Mouse (Mus musculus) CD4-positive, CD25-positive, alpha-beta regulatory T cell, adult 4 months (primary cell): ENCODE results near the gene Rab2b. TPM values are rescaled to one million over a fixed set of nuclear protein-coding genes. Genes with fewer than 3 reads are reported as not detected.
A peak's percentile ranks its signal among the peaks of the same experiment; 100 is the strongest.
"Not testable (repeated sequence)": the region's sequence is repeated elsewhere in the genome, so short reads cannot be mapped to it uniquely, and the experiment has no call there.

ENCODE experiments used
- ATAC-seq: one replicate; pipeline ENCODE4 v1.8.0; 2017
- polyA plus RNA-seq, 2 experiments: library from polyadenylated mRNA; unstranded; fragments of 100-300 nt; shearing (Covaris generic); gene quantifications; one replicate each; pipeline ENCODE4 v1.2.1; 2017

Rab2b gene
- polyA plus RNA-seq: 10 to 100 TPM; 17.0 to 25.5 TPM

DNA sequence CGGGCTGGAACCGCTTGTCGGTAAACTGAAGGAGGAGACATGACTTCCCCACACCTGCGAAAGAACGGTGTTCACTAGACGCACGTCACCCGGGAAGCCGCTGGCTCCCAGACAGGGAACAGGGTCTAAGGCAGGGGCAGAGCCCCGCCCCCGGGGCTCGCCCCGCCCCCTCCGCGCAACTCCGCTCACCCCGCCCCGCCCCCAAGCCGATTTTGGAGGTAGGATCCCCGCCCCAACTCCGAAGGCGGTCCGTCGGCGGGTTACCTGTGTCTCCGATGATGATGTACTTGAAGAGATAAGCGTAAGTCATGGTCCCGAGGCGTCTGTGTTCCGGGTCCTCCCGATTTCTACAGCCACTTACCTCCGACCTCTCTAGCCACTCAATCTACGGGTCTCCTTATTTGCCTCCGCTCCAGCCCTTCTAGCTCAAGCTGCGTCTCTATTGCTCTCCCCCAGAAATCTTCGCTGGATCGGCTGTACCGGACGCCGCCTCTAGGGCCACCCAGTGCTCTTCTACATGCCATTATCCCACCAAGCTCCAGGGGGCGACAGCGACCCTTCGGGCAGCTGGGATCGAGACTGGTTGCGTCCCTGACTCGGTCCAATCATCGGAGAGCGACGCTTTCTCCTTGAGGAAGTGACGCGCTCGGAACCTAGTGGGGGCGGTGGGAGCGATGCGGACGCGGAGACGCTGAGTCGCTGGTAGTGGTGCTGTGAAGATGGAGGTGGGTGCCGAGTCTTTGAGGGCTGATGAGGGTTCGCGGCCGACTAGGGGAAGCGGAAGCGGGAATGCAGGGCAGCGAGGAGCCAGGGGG is at the start of gene Rab2b, which contains the start of gene Tox4:
Rab2b (minus strand) TSS at position 614 of the 815 bp plus-strand sequence.
Tox4 (plus strand) TSS at position 215 of the 815 bp plus-strand sequence.
- peak; percentile 94 for ATAC-seq

DNA sequence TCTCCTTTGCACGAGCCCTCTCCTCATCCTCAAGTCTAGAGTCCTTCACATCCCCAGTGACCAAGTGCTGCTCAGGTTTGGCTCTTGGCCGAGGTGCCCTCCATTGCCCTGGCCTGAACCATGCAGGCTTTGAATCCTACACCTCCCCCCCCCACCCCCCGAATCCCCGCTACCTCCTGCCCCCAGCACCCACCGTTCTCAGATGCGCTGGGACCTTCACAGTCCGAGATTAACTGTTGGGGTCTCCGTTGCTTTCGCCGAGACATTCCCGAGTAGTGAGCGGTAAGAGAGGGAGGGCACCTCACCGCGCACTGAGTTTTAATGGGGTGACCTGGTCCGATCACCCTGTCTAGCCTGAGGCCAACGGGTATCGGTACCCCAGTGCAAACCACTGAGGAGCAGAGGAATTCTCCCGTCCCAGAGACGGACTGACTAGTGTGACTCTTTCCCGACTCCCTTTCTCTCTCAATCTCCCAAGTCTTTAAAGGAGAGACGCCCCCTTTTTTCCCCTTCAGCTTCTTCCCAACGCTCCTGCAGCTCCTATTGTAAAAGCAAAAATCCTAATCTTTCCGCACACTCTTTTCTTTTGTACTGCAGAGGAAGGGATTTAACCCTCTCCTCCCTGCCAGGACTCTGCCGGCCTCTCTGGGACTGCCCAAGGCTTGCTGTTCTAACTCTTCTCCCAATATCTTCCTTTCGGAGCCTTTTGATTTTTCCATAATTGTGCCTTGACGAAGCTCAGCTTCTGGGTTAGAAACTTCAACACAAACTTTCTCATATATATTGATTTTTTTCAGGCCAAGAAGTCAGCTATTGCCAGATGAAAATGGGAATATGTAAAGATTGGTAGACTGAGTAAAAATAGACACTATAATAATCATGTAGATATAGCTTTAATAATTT is 48.8 kb upstream of the Rab2b start, which contains the start of gene Sall2:
Sall2 (minus strand) TSS at position 853 of the 903 bp plus-strand sequence.
- ATAC-seq: no peak

DNA sequence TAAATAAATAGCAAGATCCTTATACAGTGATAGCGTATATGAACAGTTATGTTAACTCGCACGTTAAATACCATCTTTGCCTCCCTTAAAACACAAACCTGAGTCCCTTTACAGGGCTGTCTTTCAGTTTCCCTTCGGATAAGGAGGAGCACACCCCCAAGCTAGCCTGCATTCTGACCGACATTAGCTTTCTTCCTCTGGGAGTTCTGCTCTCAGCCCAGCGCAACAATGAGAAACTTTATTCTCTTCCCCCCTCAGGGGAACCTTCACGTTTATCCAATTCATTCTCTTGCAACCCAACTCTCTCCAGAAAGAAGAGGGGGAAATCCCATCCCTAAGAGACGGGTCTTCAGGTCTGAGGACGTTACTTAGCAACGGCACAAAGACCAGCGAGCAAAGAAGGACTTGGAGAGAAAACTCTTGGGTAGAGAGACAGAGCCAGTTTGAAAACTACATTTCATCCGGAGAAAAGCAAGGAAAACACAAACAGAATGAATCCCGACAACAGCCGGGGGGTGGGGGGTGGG is 48.1 kb upstream of the Rab2b start:
- ATAC-seq: no peak

DNA sequence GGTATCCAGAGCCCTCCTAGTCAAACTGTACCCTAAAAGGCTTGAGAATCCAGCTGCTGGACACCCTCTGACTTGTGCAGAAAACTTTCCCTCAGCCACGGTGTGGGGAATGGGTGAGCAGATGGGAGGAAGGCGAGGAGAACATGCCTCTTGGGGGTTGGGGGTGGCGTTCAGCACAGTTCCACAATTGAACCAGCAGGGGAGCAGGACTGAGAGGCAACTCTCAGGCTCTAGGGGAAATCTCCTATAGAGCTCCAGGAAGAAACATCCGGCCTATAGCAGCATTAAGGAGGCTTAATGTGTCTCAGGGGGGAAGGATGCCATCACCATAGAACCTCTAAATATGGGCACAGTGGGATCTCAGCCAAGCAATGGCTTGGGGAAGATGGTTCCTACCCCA is 46.5 kb upstream of the Rab2b start:
- ATAC-seq: no peak

DNA sequence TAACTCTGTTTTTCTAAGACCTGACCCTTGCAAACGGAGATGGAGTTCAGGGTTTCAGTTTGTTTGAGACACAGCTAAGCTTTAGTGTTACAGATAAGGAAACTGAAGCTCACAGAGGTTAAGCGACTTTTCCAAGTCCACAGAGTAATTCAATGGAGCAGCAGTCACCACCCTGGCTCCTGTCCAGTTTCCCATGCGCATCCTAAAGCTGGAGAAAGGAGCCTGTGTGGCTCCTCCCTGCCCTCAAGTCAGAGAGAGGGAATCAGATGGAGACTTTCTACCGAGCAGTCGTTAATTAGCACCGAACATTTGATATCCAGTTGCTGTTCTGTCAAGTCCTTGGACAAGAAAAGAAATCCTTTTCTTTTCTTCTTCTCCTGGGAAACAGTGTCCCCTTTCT is 40.0 kb upstream of the Rab2b start:
- no peak for ATAC-seq

DNA sequence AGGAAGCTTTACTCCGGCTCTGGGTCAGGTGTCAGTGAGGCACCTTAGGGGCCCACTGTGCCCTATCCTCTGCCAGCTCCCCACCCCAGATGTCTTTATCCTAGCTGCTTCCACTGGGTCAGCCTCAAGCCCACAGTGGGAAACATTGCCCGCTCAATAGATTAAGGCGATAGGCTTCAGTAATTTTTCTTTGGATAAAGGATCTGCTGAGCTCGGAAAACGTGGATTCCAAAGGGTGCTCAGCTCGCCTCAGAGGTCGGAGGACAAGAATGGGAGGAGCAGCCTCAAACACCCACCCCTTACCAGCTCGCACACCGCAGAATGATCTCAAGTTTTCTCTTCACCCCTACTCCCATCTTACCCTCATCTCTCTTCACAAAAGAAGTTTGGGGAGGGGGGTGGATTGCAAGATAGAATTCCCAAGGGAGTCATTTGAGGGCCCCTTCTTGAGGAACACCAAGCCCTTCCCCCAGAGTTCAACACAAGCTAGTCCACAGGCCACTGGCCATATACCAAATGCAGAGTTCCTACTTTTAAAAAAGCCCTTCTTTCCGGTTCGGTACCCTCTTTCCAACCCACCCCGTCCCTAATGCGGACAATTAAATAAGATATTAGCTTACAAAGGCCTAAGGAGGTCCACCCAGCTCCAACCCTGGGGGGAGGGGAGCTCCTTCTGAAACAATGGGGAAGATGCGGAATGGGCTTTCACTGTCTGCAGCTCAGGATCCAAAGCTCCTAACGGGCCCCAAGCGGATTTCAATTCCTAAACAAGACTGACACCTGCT is 37.3 kb upstream of the Rab2b start:
- ATAC-seq: peak; percentile 27

DNA sequence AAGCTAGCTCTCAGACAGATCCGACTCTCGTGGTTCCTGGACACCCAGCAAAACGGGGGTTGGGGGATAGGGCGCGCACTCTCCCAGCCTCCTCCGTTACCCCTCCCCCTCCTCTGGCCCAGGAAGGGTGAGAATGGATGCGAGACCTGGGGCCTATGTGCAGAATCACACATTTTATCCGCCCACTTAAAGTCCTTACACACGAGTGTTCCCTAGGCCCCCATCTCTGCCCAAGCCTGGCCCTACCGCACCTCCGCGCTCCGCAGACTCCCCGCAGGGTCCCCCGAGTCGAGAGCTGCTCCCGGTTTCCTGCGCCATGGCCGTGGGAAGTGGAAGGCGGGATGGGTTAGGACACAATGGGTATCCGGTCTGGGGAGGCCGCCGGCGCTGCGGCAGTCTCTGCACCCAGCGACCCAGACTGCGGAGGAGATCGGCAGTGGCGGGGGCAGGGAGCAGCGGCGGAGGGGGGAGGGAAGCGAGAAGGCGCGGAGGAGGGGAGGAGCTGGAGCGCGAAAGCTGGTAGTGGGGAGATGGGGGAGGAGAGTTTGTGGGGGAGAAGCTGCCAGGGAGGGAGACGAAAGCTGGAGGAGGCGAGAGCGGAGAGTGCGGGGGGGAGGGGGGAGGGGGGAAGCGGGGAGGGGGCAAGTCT is 36.6 kb upstream of the Rab2b start:
- peak; percentile 84 for ATAC-seq

DNA sequence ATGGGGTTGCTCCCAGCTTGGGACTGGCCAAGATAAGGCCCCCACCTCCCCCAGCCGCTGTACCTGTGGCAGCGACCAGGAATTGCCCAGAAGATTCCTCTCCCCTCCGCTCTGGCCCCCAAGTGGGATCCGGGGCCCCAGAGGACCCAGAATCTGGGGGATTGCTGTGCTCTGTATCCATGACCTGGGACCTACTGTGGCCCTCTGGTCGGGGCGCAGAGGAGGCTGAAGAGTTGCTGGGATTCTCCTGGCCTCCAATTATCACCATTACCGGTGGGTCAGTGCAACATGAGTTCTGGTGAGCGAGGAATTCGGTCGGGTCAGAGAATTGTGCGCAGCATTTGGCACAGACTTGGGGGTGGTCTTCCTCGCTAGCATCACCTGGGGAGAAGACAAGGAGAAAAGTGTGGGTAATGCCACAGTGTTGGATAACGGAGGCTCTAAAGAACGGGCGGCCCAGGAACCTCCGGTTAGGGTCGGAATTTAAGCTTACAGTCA is 36.0 kb upstream of the Rab2b start:
- no peak for ATAC-seq

DNA sequence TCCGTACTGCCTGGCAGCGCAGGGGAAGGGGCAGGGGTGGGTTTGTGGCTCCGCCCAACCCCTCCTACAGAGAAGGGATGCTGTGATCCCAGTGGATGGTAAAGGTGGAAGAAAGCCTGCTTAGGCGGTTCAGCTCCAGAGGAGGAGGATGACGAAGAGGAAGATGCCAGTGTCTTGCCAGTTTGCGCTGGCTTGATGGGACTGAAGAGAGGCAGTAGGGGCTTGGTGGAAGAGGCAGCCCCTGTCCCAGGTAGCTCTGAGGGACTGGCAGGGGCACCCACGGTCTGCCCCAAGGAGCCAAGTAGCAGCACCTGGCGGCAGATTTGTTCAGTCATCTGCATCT is 35.4 kb upstream of the Rab2b start:
- ATAC-seq: no peak

DNA sequence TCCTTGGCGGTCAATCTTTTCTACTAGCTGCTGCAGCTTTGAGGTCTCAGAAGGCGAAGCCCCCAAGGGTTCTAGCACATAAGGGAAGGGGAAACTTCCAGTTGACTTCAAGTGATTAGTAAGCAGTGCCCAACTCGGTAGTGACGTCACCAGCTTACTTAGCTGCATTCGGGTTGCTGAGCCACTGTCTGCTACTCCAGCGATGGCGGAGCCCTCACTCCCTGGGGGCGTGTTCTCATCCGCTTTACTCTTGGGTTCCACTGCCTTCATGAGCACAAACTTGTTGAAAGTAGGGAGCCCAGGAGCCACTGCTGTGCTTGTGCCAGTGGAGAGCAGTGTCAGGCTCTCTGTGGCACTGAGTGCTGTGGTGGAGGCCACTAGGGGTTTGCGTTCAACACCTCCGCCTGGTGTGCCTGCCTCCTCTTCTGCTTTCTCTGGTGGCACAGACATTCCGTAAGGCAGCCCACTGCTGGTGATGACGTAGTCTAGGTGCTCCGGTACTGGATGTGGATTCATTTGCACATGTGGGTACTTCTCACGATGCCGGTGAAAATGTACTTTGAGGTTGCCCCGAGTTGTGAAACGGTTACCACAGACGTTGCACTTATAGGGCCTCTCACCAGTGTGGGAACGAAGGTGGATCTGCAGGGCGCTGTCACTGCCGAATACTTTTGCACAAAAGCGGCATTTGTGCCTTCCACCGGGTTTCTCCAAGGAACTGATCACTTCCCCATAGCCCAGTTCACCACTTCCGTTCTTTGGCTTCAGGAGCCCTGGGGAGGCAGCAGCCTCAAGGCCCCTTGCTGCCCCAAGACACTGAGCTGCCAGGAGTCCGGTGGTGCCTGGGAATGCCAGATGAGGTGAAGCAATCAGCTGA is 34.8 kb upstream of the Rab2b start:
- no peak for ATAC-seq

DNA sequence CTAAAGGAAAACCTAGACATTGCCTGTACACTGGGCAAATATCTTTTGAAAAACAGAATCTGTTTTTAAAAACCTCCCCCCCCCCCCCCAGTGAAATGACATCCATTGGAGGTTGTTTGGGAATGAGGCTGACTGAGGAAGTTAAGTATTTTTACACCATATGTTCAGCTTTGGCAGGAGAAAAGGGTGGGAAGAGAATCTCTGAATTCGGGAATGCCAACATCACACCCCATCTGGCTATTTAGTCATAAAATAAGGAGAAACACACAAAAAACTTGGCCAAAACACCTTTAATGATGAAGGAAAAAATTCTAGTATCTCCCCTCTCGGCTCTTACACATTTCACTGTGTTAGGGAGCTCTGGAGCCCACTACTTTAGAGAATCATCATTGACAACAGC is 31.6 kb upstream of the Rab2b start:
- ATAC-seq: no peak

DNA sequence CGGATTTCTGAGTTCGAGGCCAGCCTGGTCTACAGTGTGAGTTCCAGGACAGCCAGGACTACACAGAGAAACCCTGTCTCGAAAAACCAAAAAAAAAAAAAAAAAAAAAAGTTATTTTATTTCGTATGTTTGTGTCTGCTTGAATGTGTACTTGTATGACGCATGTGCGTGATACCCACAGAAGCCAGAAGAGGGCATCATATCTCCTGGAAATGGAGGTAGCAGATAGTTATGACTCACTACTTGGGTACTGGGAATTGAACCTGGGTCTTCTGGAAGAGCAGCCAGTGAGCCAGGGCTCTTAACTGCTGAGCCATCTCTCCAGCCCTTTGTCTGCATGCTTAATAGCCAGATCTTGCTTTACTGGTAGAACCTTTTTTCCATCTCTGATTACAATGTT is 31.0 kb upstream of the Rab2b start:
- not testable (repeated sequence) for ATAC-seq

DNA sequence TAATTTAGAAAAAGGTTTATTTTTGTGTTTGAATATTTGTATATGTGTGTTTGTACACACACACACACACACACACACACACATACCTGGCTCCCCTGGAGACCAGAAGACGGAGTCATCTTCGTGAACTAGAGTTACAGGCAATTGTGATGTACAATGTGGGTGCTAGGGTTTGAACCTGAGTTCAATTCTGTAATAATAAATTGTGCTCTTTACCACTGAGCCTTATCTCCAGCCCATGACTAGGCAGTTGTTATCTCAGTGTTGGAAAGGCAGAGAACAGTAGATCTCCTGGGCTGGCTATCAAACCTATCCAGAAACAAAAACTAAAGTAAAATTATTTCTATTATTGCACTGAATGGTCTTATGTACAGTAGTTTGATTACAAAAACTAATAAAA is 26.8 kb upstream of the Rab2b start:
- no peak for ATAC-seq

DNA sequence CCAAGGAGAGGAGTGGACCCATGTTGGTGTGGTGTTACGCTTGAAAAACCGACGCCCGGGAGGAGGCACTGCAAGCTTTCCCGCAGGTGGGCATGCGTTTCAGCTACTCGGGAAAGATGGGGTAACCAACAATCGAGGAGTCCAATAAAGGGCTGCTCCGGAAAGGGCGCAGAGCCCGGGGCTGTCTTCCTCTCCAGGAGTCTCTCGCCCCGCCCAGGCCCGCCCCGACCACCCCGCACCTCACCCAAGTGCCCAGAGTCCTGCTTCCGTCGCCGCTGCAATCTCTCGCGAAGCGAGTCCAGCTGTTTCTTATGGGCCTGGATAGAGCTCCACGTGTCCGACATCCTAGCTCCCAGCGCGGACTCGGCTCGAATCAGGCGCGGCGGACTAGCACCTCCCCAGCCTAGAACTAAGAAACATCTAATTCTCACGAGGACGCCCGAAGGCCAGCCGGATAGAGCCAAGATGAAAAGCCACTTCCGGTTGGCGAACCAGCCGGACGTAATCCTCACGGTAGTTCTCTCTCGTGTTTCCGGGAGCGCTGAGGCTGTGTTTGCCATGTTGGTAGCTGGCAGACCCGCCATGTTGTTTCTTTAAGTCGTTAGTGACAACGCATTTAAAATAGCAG is 25.4 kb upstream of the Rab2b start, which contains the start of gene Mettl3:
Mettl3 (minus strand) TSS at position 485 of the 628 bp plus-strand sequence.
- peak; percentile 95 for ATAC-seq

DNA sequence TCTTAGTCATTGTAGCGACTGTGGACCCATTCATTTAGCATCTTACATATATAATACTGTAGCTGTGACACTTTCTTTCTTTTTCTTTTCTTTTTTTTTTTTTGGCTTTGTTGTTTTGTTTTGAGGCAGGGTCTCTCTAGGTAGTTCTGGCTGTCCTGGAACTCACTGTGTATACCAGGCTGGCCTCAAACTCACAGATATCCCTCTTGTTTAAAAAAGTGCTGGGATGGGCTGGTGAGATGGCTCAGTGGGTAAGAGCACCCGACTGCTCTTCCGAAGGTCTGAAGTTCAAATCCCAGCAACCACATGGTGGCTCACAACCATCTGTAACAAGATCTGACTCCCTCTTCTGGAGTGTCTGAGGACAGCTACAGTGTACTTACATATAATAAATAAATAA is 24.2 kb upstream of the Rab2b start:
- not testable (repeated sequence) for ATAC-seq

DNA sequence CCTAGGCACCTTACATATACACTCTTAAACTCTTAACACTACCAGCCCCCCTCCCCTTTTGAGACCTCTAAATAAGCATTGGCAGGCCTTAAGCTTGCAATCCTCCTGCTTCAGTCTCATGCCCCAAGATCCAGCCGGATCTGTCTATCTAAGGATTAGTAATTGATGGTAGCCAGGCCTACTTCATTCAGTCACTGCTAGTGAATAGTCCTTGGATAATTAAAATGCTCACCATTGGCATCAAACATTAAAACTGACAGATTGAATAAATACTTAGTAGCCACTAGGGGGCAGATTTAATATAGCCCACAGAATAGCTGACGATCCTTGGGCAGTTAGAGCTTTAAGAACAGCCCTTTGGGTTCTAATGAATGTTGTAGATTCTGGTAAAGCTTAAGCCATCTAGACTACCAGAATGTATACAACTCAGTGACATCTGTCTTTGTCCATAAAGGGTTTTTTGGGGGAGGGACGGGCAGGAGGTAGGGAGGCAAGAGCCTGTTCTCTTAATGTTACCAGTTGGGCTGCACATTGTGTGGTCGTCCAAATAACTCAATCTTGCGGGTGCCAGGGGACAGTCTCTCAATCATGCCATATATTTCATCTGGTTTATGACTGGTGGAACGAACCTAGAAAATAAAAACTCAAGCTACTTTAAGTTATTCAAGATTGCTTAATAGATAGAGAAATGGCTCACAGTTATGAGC is 16.4 kb upstream of the Rab2b start:
- peak; percentile 76 for ATAC-seq

DNA sequence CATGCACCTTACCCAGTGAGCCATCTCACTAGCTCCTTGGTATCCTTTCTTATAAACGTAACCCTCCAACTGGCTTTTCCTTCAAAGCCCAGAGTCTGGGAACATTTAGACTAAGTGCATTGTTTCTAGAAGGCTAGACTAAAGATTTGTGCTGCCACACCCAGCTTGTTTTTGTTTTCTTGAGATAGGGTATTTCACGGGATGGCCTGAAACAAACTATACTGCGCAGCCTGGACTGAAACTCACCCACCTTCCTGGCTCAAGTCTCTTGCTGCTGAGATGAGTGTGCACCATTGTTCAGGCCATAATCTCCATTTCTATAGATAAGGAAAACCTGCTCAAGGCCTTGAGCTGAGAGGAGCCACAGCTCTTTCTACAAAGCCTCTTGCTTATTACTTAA is 4.8 kb upstream of the Rab2b start:
- ATAC-seq: no peak

DNA sequence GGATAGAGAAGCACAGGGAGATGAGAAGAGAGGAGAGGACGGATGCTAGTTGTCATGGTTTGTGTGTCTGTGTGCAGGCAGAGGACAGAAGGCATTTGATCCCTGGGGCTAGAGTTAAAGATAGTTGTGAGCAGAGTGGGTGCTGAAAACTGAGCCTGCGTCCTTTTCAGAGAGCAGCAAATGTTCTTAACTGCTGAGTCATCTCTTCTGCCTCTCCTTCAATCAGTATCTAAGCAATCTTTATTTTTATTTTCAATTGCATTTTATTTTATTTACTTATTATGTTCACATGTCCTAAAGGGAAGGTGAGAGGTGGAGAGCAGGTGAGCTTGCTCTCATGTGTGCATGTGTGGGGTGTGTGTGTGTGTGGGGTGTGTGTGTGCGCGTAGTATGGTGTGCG is 4.3 kb upstream of the Rab2b start:
- no peak for ATAC-seq

DNA sequence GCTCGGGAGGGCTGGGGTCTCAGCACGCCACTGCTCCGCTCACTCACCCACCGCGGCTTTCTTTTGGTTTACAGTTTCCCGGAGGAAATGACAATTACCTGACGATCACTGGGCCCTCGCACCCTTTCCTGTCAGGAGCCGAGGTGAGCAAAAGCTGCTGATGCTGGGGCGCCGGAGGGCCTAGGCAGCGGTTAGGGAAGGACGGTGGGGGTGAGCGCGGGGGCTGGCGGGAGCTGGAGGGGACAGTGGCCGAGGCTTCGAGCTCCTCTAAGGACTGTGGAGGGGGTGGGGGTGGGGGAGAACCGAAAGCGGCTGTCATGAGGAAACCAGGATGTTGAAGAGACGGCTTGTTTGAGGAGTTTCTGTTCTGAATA is 389 bp upstream of the Rab2b start:
- no peak for ATAC-seq

DNA sequence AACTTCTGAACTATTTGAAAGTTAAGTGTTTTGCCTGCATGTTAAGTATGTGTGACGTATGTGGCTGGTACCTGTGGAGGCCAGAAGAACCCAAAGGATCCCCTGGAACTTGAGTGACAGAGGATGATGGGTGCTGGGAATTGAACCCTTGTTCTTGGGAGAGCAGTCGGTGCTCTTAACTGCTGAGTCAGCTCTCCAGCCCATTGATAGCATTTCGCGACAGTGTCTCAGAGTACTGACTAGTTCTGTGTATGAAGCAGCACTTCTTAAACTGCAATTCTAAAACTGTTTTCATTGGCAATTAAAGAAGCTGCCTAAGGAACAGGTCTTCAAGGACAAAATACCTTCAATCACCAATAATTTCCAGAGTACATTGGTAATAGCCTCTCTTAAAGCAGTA is 2.1 kb downstream of the Rab2b start:
- no peak for ATAC-seq
